Comparison of ENCODE assay signal across 9 mouse cellular contexts in the genomic region with DNA sequence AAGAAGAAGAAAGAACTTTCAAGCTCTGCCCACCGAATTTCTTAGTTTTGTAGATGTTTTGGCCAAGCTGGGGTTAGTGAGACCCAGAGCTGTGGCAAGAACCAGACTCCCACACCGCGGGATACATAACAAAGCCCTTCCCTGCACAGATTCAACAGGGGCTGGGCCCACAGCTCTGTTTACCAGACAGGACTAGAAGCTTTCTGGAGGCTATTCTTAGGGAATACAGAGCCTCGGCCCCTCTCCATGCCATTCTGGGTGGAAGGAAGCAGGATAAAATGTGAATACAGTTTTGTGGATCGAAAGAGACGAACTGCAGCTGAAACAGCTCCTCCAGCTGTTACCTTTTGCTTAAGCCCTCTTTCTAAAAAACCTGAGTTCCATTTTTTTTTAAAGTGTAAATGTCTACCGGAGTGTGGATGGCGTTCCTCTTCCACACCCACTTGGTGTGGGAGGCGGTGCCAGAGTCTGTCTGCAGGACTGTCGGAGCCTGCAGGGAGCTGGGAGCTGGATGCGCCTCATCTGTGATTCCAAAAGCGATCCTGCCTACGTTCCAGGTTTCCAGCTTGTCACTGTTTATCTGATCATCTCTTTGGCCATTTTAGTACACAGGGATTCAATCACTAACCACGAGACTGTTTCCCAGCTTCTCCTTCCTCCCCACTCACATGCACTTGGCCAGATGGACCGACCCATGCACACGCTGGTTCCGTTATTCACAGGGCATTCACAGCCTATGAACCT. TPM values are rescaled to one million over a fixed set of nuclear protein-coding genes. Genes with fewer than 3 reads are reported as not detected.
A peak's percentile ranks its signal among the peaks of the same experiment; 100 is the strongest.
DNase-seq lines count a peak whose midpoint lies in the region; ATAC-seq and TF ChIP-seq lines count a peak whose summit lies in the region.
"Had no signal": no experiment of that assay in that cellular context is flagged by ENCODE, and none has a peak within 500 bp of the region (broad histone marks: within the 10 kb centered on the region; RNA-seq: fewer than 3 reads in every experiment).

No protein-coding gene starts in this region.

- H3K9me3 ChIP-seq in E14TG2a.4 (ENCODE audit: low read length), result no peaks in the 10 kb centered on the region
- no peaks in the 10 kb centered on the region for H3K9me3 ChIP-seq in embryonic facial prominence, embryonic 13.5 days
- H3K9me3 ChIP-seq in intestine, embryonic 16.5 days (ENCODE audit: control insufficient read depth, low read length), result no peaks in the 10 kb centered on the region
- H3K9me3 ChIP-seq in liver, embryonic 16.5 days (replicated peaks; ENCODE audit: control insufficient read depth, low read length), result no peaks in the 10 kb centered on the region
- H3K9me3 ChIP-seq in stomach, embryonic 16.5 days (replicated peaks; ENCODE audit: control insufficient read depth, low read length), result no peaks in the 10 kb centered on the region

- WGBS in embryonic facial prominence, embryonic 13.5 days, result 15% methylated on average over 17 of the region's 17 CpGs
- WGBS in intestine, embryonic 16.5 days, result 17% methylated on average over 17 of the region's 17 CpGs
- 19% methylated on average over 17 of the region's 17 CpGs for WGBS in liver, embryonic 16.5 days (ENCODE audit: insufficient replicate concordance)
- 15% methylated on average over 17 of the region's 17 CpGs for WGBS in stomach, embryonic 16.5 days

- peak overlapping the region; percentile 70 for H3K9ac ChIP-seq in embryonic facial prominence, embryonic 13.5 days
- peak overlapping the region; percentile 57; the same call in 1 of the 2 replicates for H3K9ac ChIP-seq in intestine, embryonic 16.5 days (ENCODE audit: low read depth, low read length)
- no peak overlapping the region for H3K9ac ChIP-seq in liver, embryonic 16.5 days (ENCODE audit: low read depth, low read length)
- peak overlapping the region; percentile 63; the same call in 1 of the 2 replicates for H3K9ac ChIP-seq in stomach, embryonic 16.5 days (ENCODE audit: low read length)

- H3K4me3 ChIP-seq in gastrocnemius, adult 2 months, result peak overlapping the region; percentile 71
- peak overlapping the region; percentile 79 for H3K4me3 ChIP-seq in E14TG2a.4 (replicated peaks; ENCODE audit: low read length)
- H3K4me3 ChIP-seq in embryonic facial prominence, embryonic 13.5 days, result peak overlapping the region; percentile 55
- H3K4me3 ChIP-seq in intestine, embryonic 16.5 days (ENCODE audit: low read length), result peak overlapping the region; percentile 59
- peak overlapping the region; percentile 45 for H3K4me3 ChIP-seq in liver, embryonic 16.5 days (ENCODE audit: low read depth, low read length)
- peak overlapping the region; percentile 58 for H3K4me3 ChIP-seq in stomach, embryonic 16.5 days (replicated peaks; ENCODE audit: low read length)

- H3K4me1 ChIP-seq in E14TG2a.4 (replicated peaks; ENCODE audit: low read depth, low read length), result peaks cover 27% of the 10 kb centered on the region
- H3K4me1 ChIP-seq in embryonic facial prominence, embryonic 13.5 days, result peaks cover 17% of the 10 kb centered on the region
- H3K4me1 ChIP-seq in intestine, embryonic 16.5 days (ENCODE audit: control insufficient read depth, insufficient read depth, low read length), result peaks cover 4% of the 10 kb centered on the region
- no peaks in the 10 kb centered on the region for H3K4me1 ChIP-seq in liver, embryonic 16.5 days (ENCODE audit: control insufficient read depth, low read depth, low read length)
- H3K4me1 ChIP-seq in stomach, embryonic 16.5 days (ENCODE audit: control insufficient read depth, insufficient read depth, low read length), result peaks cover 9% of the 10 kb centered on the region

- no peak overlapping the region for H3K27ac ChIP-seq in gastrocnemius, adult 2 months
- H3K27ac ChIP-seq in embryonic facial prominence, embryonic 13.5 days, result no peak overlapping the region
- H3K27ac ChIP-seq in intestine, embryonic 16.5 days (ENCODE audit: low read length), result no peak overlapping the region
- no peak overlapping the region for H3K27ac ChIP-seq in liver, embryonic 16.5 days (ENCODE audit: low read length)
- H3K27ac ChIP-seq in stomach, embryonic 16.5 days (ENCODE audit: low read length), result no peak overlapping the region

- no peak for DNase-seq in gastrocnemius, adult 2 months
- no peak for DNase-seq in gastrocnemius, adult 8-10 months (ENCODE audit: low spot score in 2 of 2)
- no peak for DNase-seq in B cell, adult 2 months

- ATAC-seq in embryonic facial prominence, embryonic 13.5 days (ENCODE audit: insufficient number of reproducible peaks, insufficient read depth, low FRiP score, low TSS enrichment, low read depth), result no peak
- peak; percentile 28; the same call in 1 of the 2 replicates for ATAC-seq in intestine, embryonic 16.5 days
- ATAC-seq in liver, embryonic 16.5 days (ENCODE audit: low read depth), result no peak
- peak; percentile 36; the same call in 1 of the 2 replicates for ATAC-seq in stomach, embryonic 16.5 days (ENCODE audit: insufficient read depth, low FRiP score)

- no peak for TF ChIP-seq CTCF in gastrocnemius, adult 2 months (IDR thresholded peaks at IDR 0.05)
- no peak for TF ChIP-seq CTCF in E14TG2a.4 (conservative IDR thresholded peaks at IDR 0.05; ENCODE audit: low read length)

- H3K36me3 ChIP-seq in E14TG2a.4 (ENCODE audit: insufficient read depth, low read length), result no peaks in the 10 kb centered on the region
- H3K36me3 ChIP-seq in embryonic facial prominence, embryonic 13.5 days, result no peaks in the 10 kb centered on the region
- no peaks in the 10 kb centered on the region for H3K36me3 ChIP-seq in intestine, embryonic 16.5 days (ENCODE audit: control insufficient read depth, insufficient read depth, low read length)
- H3K36me3 ChIP-seq in liver, embryonic 16.5 days (ENCODE audit: control insufficient read depth, insufficient read depth), result no peaks in the 10 kb centered on the region
- H3K36me3 ChIP-seq in stomach, embryonic 16.5 days (ENCODE audit: control insufficient read depth, insufficient read depth, low read length), result no peaks in the 10 kb centered on the region

- peaks cover 45% of the 10 kb centered on the region for H3K27me3 ChIP-seq in E14TG2a.4 (ENCODE audit: insufficient read depth, low read length)
- H3K27me3 ChIP-seq in embryonic facial prominence, embryonic 13.5 days, result peaks cover 55% of the 10 kb centered on the region
- H3K27me3 ChIP-seq in intestine, embryonic 16.5 days (replicated peaks; ENCODE audit: control insufficient read depth, insufficient read depth, low read length), result peaks cover 21% of the 10 kb centered on the region
- peaks cover 35% of the 10 kb centered on the region for H3K27me3 ChIP-seq in liver, embryonic 16.5 days (ENCODE audit: control insufficient read depth, insufficient read depth, low read depth, low read length)
- H3K27me3 ChIP-seq in stomach, embryonic 16.5 days (ENCODE audit: control insufficient read depth, insufficient read depth, low read length), result peaks cover 11% of the 10 kb centered on the region

- H3K4me2 ChIP-seq in embryonic facial prominence, embryonic 13.5 days, result peak overlapping the region; percentile 100
- H3K4me2 ChIP-seq in intestine, embryonic 16.5 days (ENCODE audit: low read depth, low read length), result peak overlapping the region; percentile 99
- peak overlapping the region; percentile 73 for H3K4me2 ChIP-seq in liver, embryonic 16.5 days (ENCODE audit: low read depth, low read length)
- H3K4me2 ChIP-seq in stomach, embryonic 16.5 days (ENCODE audit: low read depth, low read length), result peak overlapping the region; percentile 99

- intact Hi-C loops in gastrocnemius, adult 2 months (cut with DNase I), result loop anchor here (2.0 kb wide), 1 partner anchor 35 kb away; no protein-coding TSS in a partner anchor

RNA-seq across cellular contexts. Expression of a gene that starts 1.4 kb away (rescaled TPM):
- under 1 TPM in 1 of 2 experiments, not detected in 1; 0.08 TPM for total RNA-seq in gastrocnemius, adult 2 months (2021)
- under 1 TPM; 0.05 to 0.09 (median 0.05) TPM for total RNA-seq in gastrocnemius, adult 8-10 months (2022)
- 0.21 and 0.22 TPM in 2 replicates for polyA plus RNA-seq in embryonic facial prominence, embryonic 13.5 days (2015; fragmentation: Nextera tagmentation; extraction: Ambion mirVana)
- 0.18 and 0.22 TPM in 2 replicates for polyA plus RNA-seq in intestine, embryonic 16.5 days (2015; fragmentation: Nextera tagmentation; extraction: Ambion mirVana)
- not detected in 2 replicates for polyA plus RNA-seq in liver, embryonic 16.5 days (2015; fragmentation: Nextera tagmentation; extraction: Ambion mirVana)
- 0.29 and 0.34 TPM in 2 replicates for polyA plus RNA-seq in stomach, embryonic 16.5 days (2015; fragmentation: Nextera tagmentation; extraction: Ambion mirVana)
- total RNA-seq: MEL had no signal

Comparison
In these comparisons a context has a peak if more than half of its experiments do, and no peak if none do; other contexts are left out.
1. ATAC-seq: peak in intestine, embryonic 16.5 days (single experiment) and stomach, embryonic 16.5 days (single experiment); none in embryonic facial prominence, embryonic 13.5 days (single experiment) and liver, embryonic 16.5 days (single experiment).
2. Peak in every context shown above with its lines, with median percentiles within 50 percentile points of each other: H3K4me3 ChIP-seq and H3K4me2 ChIP-seq.